Mouse (Mus musculus) embryonic facial prominence, embryonic 14.5 days (tissue): Measurements from ENCODE around the gene Fbxl15. TPM values are rescaled to one million over a fixed set of nuclear protein-coding genes. Genes with fewer than 3 reads are reported as not detected.

Source experiments
- ATAC-seq: fragments of 200-750 bp; cut with Nextera tagmentation; 2 replicates; pipeline ENCODE4 v1.8.0; 2017; ENCODE audit warnings: low read depth, moderate number of reproducible peaks, moderate TSS enrichment
- DNase-seq: peaks from one replicate; pipeline ENCODE4 v3.0.0-alpha.2; 2015; ENCODE audit warnings: low spot score
- H3K27ac ChIP-seq: fragments of 300-500 bp; sonication (generic); replicated peaks from 2 replicates; pipeline ENCODE4 v1.5.1; 2014; ENCODE audit warnings: low read depth, mild to moderate bottlenecking, low read length, moderate library complexity
- H3K27me3 ChIP-seq: fragments of 300-500 bp; sonication (generic); replicated peaks from 2 replicates; pipeline ENCODE4 v1.6.1; 2014; ENCODE audit warnings: low read length; ENCODE audit not compliant: control insufficient read depth, insufficient read depth
- H3K36me3 ChIP-seq: fragments of 300-500 bp; sonication (generic); 2 replicates; pipeline ENCODE4 v1.6.1; 2014; ENCODE audit warnings: low read length, mixed read lengths; ENCODE audit not compliant: control insufficient read depth, insufficient read depth
- H3K4me1 ChIP-seq: fragments of 300-500 bp; sonication (generic); 2 replicates; pipeline ENCODE4 v1.6.1; 2014; ENCODE audit warnings: antibody characterized with exemption, low read length; ENCODE audit not compliant: control insufficient read depth, insufficient read depth
- H3K4me2 ChIP-seq: fragments of 300-500 bp; sonication (generic); 2 replicates; pipeline ENCODE4 v1.6.1; 2014; ENCODE audit warnings: low read depth, mild to moderate bottlenecking, low read length, moderate library complexity, mixed read lengths
- H3K4me3 ChIP-seq: fragments of 300-500 bp; sonication (generic); 2 replicates; pipeline ENCODE4 v1.5.1; 2014; ENCODE audit warnings: low read depth, mild to moderate bottlenecking, low read length
- H3K9ac ChIP-seq: fragments of 300-500 bp; sonication (generic); 2 replicates; pipeline ENCODE4 v1.6.1; 2014; ENCODE audit warnings: low read depth, mild to moderate bottlenecking, low read length, moderate library complexity, mixed read lengths
- H3K9me3 ChIP-seq: fragments of 300-500 bp; sonication (generic); 2 replicates; pipeline ENCODE4 v1.6.1; 2016; ENCODE audit warnings: low read length; ENCODE audit not compliant: control insufficient read depth
- WGBS: fragments of 180-500 bp; shearing (Covaris S2); extraction: QIAGEN DNeasy Blood & Tissue Kit; methylation state at CpG from one replicate; pipeline ENCODE4 v1.1.7; 2014; 5-methylcytosine and 5-hydroxymethylcytosine counted together
- polyA plus RNA-seq: library from polyadenylated mRNA; unstranded; fragments of >200 nt; fragmentation: Nextera tagmentation; extraction: Ambion mirVana; gene quantifications from 2 replicates; pipeline ENCODE4 v1.2.1, GENCODE M21; 2014

The Fbxl15 gene
- polyA plus RNA-seq, 1 experiment from 2014 or later, result 13.8 TPM

GRCm38 (mm10) chr19:46306268-46306610 lies 21.7 kb upstream of the Fbxl15 start:
- no peak for ATAC-seq
- H3K27ac ChIP-seq, result no peak overlapping the region

GRCm38 (mm10) chr19:46306751-46307289 lies 21.2 kb upstream of the Fbxl15 start:
- 81% methylated on average over 9 of the region's 9 CpGs for WGBS
- Histone ChIP-seq H3K27me3 (peaks cover 13% of the 10 kb centered on the region), H3K27ac (no peak overlapping the region), H3K36me3 (peaks cover 20% of the 10 kb centered on the region), H3K9me3 (no peaks in the 10 kb centered on the region), H3K4me1 (peaks cover 7% of the 10 kb centered on the region), H3K4me2 (no peak overlapping the region), H3K9ac (no peak overlapping the region), H3K4me3 (no peak overlapping the region)
- ATAC-seq, result no peak
- DNase-seq, result no peak

More at GRCm38 (mm10) chr19:46306268-46306610, 21.7 kb upstream of the Fbxl15 start:
- Histone ChIP-seq H3K4me1 (peaks cover 7% of the 10 kb centered on the region), H3K9me3 (no peaks in the 10 kb centered on the region), H3K36me3 (peaks cover 20% of the 10 kb centered on the region), H3K4me2 (peak overlapping the region; percentile 96), H3K9ac (peak overlapping the region; percentile 72), H3K27me3 (peaks cover 13% of the 10 kb centered on the region), H3K4me3 (peak overlapping the region; percentile 72)
- WGBS, result 59% methylated on average over 5 of the region's 5 CpGs
- no peak for DNase-seq

- no peak overlapping the region for H3K27ac ChIP-seq
- H3K4me3 ChIP-seq, result no peak overlapping the region
- peaks cover 25% of the 10 kb centered on the region for H3K36me3 ChIP-seq
- WGBS, result 76% methylated on average over 16 of the region's 16 CpGs
- no peak overlapping the region for H3K9ac ChIP-seq
- H3K4me1 ChIP-seq, result peaks cover 7% of the 10 kb centered on the region
- H3K9me3 ChIP-seq, result no peaks in the 10 kb centered on the region
- H3K4me2 ChIP-seq, result no peak overlapping the region
- ATAC-seq (no peak), DNase-seq (no peak)
- H3K27me3 ChIP-seq, result peaks cover 14% of the 10 kb centered on the region
Measured at GRCm38 (mm10) chr19:46307781-46308180, 20.2 kb upstream of the Fbxl15 start.

- H3K9me3 ChIP-seq, result no peaks in the 10 kb centered on the region
- H3K27ac ChIP-seq, result no peak overlapping the region
- H3K27me3 ChIP-seq, result peaks cover 19% of the 10 kb centered on the region
- ATAC-seq, result no peak
- 71% methylated on average over 16 of the region's 16 CpGs for WGBS
- no peak for DNase-seq
- peaks cover 26% of the 10 kb centered on the region for H3K36me3 ChIP-seq
- peaks cover 7% of the 10 kb centered on the region for H3K4me1 ChIP-seq
- H3K9ac ChIP-seq, result peak overlapping the region; percentile 60; the same call in 1 of the 2 replicates
- peak overlapping the region; percentile 75; the same call in 1 of the 2 replicates for H3K4me2 ChIP-seq
- H3K4me3 ChIP-seq, result no peak overlapping the region; the same call in 1 of the 2 replicates
Measured at GRCm38 (mm10) chr19:46308303-46308702, 19.7 kb upstream of the Fbxl15 start.

- H3K4me2 ChIP-seq, result peak overlapping the region; percentile 75
- no peaks in the 10 kb centered on the region for H3K9me3 ChIP-seq
- ATAC-seq (peak; percentile 45), DNase-seq (peak; percentile 93)
- H3K36me3 ChIP-seq, result peaks cover 29% of the 10 kb centered on the region
- H3K9ac ChIP-seq, result peak overlapping the region; percentile 60
- H3K4me3 ChIP-seq, result peak overlapping the region; percentile 39
- H3K27ac ChIP-seq, result no peak overlapping the region
- H3K4me1 ChIP-seq, result peaks cover 7% of the 10 kb centered on the region
- under 1% methylated on average over 38 of the region's 47 CpGs for WGBS
- peaks cover 25% of the 10 kb centered on the region for H3K27me3 ChIP-seq
Measured at GRCm38 (mm10) chr19:46308706-46309435, 19.1 kb upstream of the Fbxl15 start.

GRCm38 (mm10) chr19:46309651-46310305 lies 18.2 kb upstream of the Fbxl15 start:
- WGBS, result 77% methylated on average over 21 of the region's 21 CpGs

GRCm38 (mm10) chr19:46310312-46310865 lies 17.6 kb upstream of the Fbxl15 start:
- Histone ChIP-seq H3K4me2 (no peak overlapping the region), H3K4me3 (no peak overlapping the region), H3K27ac (no peak overlapping the region), H3K9me3 (no peaks in the 10 kb centered on the region), H3K4me1 (peaks cover 11% of the 10 kb centered on the region), H3K9ac (no peak overlapping the region), H3K36me3 (peaks cover 29% of the 10 kb centered on the region), H3K27me3 (peaks cover 40% of the 10 kb centered on the region)
- DNase-seq (no peak), ATAC-seq (no peak)
- WGBS, result 92% methylated on average over 12 of the region's 12 CpGs

More at GRCm38 (mm10) chr19:46309651-46310305, 18.2 kb upstream of the Fbxl15 start:
- Histone ChIP-seq H3K9me3 (no peaks in the 10 kb centered on the region), H3K4me3 (no peak overlapping the region), H3K27me3 (peaks cover 34% of the 10 kb centered on the region), H3K4me2 (no peak overlapping the region), H3K36me3 (peaks cover 29% of the 10 kb centered on the region), H3K4me1 (peaks cover 11% of the 10 kb centered on the region), H3K9ac (peak overlapping the region; percentile 14; the same call in 1 of the 2 replicates), H3K27ac (no peak overlapping the region)
- no peak for DNase-seq
- ATAC-seq, result no peak

GRCm38 (mm10) chr19:46311341-46311740 lies 16.6 kb upstream of the Fbxl15 start:
- peaks cover 49% of the 10 kb centered on the region for H3K27me3 ChIP-seq
- 88% methylated on average over 9 of the region's 9 CpGs for WGBS
- no peak overlapping the region for H3K9ac ChIP-seq
- no peaks in the 10 kb centered on the region for H3K9me3 ChIP-seq
- H3K4me3 ChIP-seq, result no peak overlapping the region
- 0 out of 2 replicates have a peak, but pooled peaks cover 6% of the 10 kb centered on the region for H3K4me1 ChIP-seq
- H3K36me3 ChIP-seq, result peaks cover 29% of the 10 kb centered on the region
- no peak overlapping the region for H3K27ac ChIP-seq
- no peak for DNase-seq
- H3K4me2 ChIP-seq, result no peak overlapping the region
- no peak for ATAC-seq
